In genomic region chr15:97438235-97438760, GRCm38 (mm10) we compare ENCODE assay signal across 17 mouse cellular contexts.
"Had no signal": no experiment of that assay in that cellular context is flagged by ENCODE, and none has a peak within 500 bp of the region (broad histone marks: within the 10 kb centered on the region; RNA-seq: fewer than 3 reads in every experiment).

No protein-coding gene starts in this region.

- H3K27me3 ChIP-seq: midbrain, embryonic 13.5 days; neural tube, embryonic 13.5 days; neural tube, embryonic 15.5 days; stomach, embryonic 15.5 days had no signal

- H3K4me2 ChIP-seq: lung, embryonic 14.5 days; midbrain, embryonic 13.5 days; neural tube, embryonic 13.5 days; neural tube, embryonic 15.5 days; stomach, embryonic 15.5 days had no signal

- H3K4me3 ChIP-seq: midbrain, embryonic 10.5 days; midbrain, embryonic 13.5 days; myocyte; neural tube, embryonic 13.5 days; neural tube, embryonic 15.5 days; stomach, embryonic 15.5 days had no signal

- H3K9ac ChIP-seq: liver, embryonic 14.5 days; lung, embryonic 14.5 days; midbrain, embryonic 13.5 days; neural tube, embryonic 13.5 days; neural tube, embryonic 15.5 days; stomach, embryonic 15.5 days had no signal

- H3K27ac ChIP-seq: liver, embryonic 14.5 days; midbrain, embryonic 10.5 days; midbrain, embryonic 13.5 days; neural tube, embryonic 13.5 days; neural tube, embryonic 15.5 days; stomach, embryonic 15.5 days; stomach, postnatal 0 days had no signal

- ATAC-seq: midbrain, embryonic 13.5 days; midbrain, embryonic 16.5 days had no signal

- H3K9me3 ChIP-seq: midbrain, embryonic 10.5 days; neural tube, embryonic 13.5 days; stomach, embryonic 15.5 days had no signal

- H3K36me3 ChIP-seq: midbrain, embryonic 10.5 days; midbrain, embryonic 13.5 days; neural tube, embryonic 13.5 days; neural tube, embryonic 15.5 days; stomach, embryonic 15.5 days had no signal

- H3K4me1 ChIP-seq: midbrain, embryonic 10.5 days; midbrain, embryonic 13.5 days; neural tube, embryonic 13.5 days; neural tube, embryonic 15.5 days; stomach, embryonic 15.5 days had no signal

- DNase-seq: lung, adult 18-20 months; lung, embryonic 14.5 days; lung, postnatal 10 days; lung, postnatal 4 days; right cerebral cortex, postnatal 14 days; thymus, adult 2 months; thymus, postnatal 25 days; thymus, postnatal 4 days had no signal
